Mouse (Mus musculus) MEL (cell line): Measurements from ENCODE around the gene Mau2.
A peak's percentile ranks its signal among the peaks of the same experiment; 100 is the strongest.

Source experiments
- CTCF ChIP-seq, 3 experiments: IDR thresholded peaks in 2 of 3; conservative IDR thresholded peaks in 1 of 3; 2 replicates each; pipeline ENCODE4 v1.5.1; 2011 to 2012; ENCODE audit warnings: low read length in 3 of 3, low read depth in 2 of 3, mild to moderate bottlenecking in 2 of 3, improper control_type of control experiment in 1 of 3, inconsistent platforms in 1 of 3, mixed read lengths in 1 of 3, moderate library complexity in 1 of 3; ENCODE audit not compliant: control insufficient read depth in 1 of 3, insufficient read depth in 1 of 3, poor library complexity in 1 of 3, severe bottlenecking in 1 of 3
- USF1 ChIP-seq: IDR thresholded peaks from 2 replicates; pipeline ENCODE4 v1.6.1; 2014; ENCODE audit warnings: low read depth, mild to moderate bottlenecking, inconsistent platforms, low read length, improper control_type of control experiment, moderate library complexity

GRCm38 (mm10) chr8:70003204-70003657 is 39.3 kb downstream of the Mau2 start:
- TF ChIP-seq USF1 (no peak), CTCF (IDR thresholded peaks at IDR 0.05 in 2 of 3, conservative IDR thresholded peaks at IDR 0.05 in 1 of 3; ENCODE audit: control insufficient read depth in 1 of 3, insufficient read depth in 1 of 3, low read depth in 2 of 3, low read length in 3 of 3, poor library complexity in 1 of 3, severe bottlenecking in 1 of 3) (peak in 2 of 3 experiments; percentile 28 to 36; a peak in 3 of 6 replicates)
